Mouse (Mus musculus) testis, postnatal 10 days (tissue): ENCODE measurements around the gene Fgfr1op2.
A peak's percentile ranks its signal among the peaks of the same experiment; 100 is the strongest.
"Not testable (repeated sequence)": the region's sequence is repeated elsewhere in the genome, so short reads cannot be mapped to it uniquely, and the experiment has no call there.

Source experiments
- DNase-seq: peaks from one replicate; pipeline ENCODE4 v3.0.0; 2021; ENCODE audit warnings: low spot score

Fgfr1op2 gene

GRCm38 (mm10) chr6:146576903-146577302 is at the start of gene Fgfr1op2:
TSS of gene Fgfr1op2 (plus strand) at chr6:146577203.
- DNase-seq: no peak

GRCm38 (mm10) chr6:146527537-146527936 is 49.5 kb upstream of the Fgfr1op2 start:
- DNase-seq: no peak

- DNase-seq: no peak
These were observed 46.6 kb upstream of the Fgfr1op2 start for GRCm38 (mm10) chr6:146530363-146530762.

- DNase-seq: no peak
These were observed 46.2 kb upstream of the Fgfr1op2 start for GRCm38 (mm10) chr6:146530769-146531168.

GRCm38 (mm10) chr6:146533146-146533545 is 43.9 kb upstream of the Fgfr1op2 start:
- no peak for DNase-seq

- no peak for DNase-seq
These were observed 41.5 kb upstream of the Fgfr1op2 start for GRCm38 (mm10) chr6:146535501-146535900.

- DNase-seq: no peak
These were observed 39.9 kb upstream of the Fgfr1op2 start for GRCm38 (mm10) chr6:146537111-146537510.

- DNase-seq: no peak
These were observed 38.9 kb upstream of the Fgfr1op2 start for GRCm38 (mm10) chr6:146538071-146538470.

- DNase-seq: no peak
These were observed 38.3 kb upstream of the Fgfr1op2 start for GRCm38 (mm10) chr6:146538661-146539060.

GRCm38 (mm10) chr6:146540386-146540785 is 36.6 kb upstream of the Fgfr1op2 start:
- no peak for DNase-seq

- DNase-seq: no peak
These were observed 32.4 kb upstream of the Fgfr1op2 start for GRCm38 (mm10) chr6:146544622-146545021.

GRCm38 (mm10) chr6:146545289-146545865 is 31.6 kb upstream of the Fgfr1op2 start:
- no peak for DNase-seq

GRCm38 (mm10) chr6:146550421-146550820 is 26.6 kb upstream of the Fgfr1op2 start:
- DNase-seq: no peak

GRCm38 (mm10) chr6:146551326-146551725 is 25.7 kb upstream of the Fgfr1op2 start:
- no peak for DNase-seq

GRCm38 (mm10) chr6:146562461-146562860 is 14.5 kb upstream of the Fgfr1op2 start:
- DNase-seq: not testable (repeated sequence)

GRCm38 (mm10) chr6:146572073-146572472 is 4.9 kb upstream of the Fgfr1op2 start:
- no peak for DNase-seq

- peak; percentile 98 for DNase-seq
These were observed 507 bp downstream of the Fgfr1op2 start, which contains the start of gene Ints13 for GRCm38 (mm10) chr6:146577310-146578109. TSS of gene Ints13 (minus strand) at chr6:146577835.

GRCm38 (mm10) chr6:146578111-146578531 is 1.1 kb downstream of the Fgfr1op2 start:
- peak; percentile 78 for DNase-seq

GRCm38 (mm10) chr6:146578586-146578985 is 1.6 kb downstream of the Fgfr1op2 start:
- DNase-seq: peak; percentile 43

- DNase-seq: no peak
These were observed 3.5 kb downstream of the Fgfr1op2 start for GRCm38 (mm10) chr6:146580381-146580926.

- no peak for DNase-seq
These were observed 6.5 kb downstream of the Fgfr1op2 start for GRCm38 (mm10) chr6:146583366-146584046.

- no peak for DNase-seq
These were observed 8.1 kb downstream of the Fgfr1op2 start for GRCm38 (mm10) chr6:146585134-146585533.
